8 mouse cellular contexts compared by ENCODE assay signal in the genomic region with DNA sequence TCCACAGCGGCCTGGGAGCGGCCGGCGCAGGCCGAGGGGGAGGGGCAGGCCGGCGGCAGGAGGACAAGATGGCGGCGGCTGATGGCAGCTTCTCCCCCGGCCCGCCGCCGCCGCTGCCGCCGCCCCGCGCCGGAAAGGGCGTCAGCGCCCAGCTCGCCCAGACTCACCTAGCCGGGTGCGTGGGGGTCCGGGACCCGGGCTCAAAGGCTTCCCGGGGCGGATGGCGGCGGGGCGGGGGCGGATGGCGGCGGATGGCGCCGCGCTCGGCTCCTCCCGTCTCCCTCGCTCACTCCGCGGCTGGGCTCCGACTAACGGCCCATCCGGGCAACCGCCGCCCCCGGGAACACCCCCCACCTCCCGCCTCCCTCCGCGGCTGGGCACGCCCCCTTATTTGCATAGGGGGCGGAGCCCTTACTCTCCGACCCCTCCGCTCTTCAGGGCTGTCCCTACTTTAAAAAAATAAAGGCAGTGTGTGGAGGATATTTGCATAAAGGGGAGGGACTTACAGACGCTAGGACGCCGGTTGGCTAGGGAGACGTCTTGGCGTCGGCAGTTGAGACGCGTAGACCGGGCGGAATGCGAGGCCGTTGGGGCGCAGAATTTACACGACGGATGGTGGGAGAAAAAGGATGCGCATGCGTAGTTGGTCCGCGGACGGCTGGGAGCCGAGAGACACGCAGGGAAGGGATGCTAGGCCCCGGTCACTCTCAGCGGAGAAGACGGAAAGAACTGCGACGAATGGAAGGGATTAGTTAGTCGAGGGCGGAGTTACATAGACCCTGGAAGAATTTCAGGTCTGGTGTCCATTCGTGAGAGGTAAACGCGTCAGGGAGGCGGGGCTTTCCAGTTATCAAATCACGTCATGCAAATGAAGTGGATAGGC. TPM values are rescaled to one million over a fixed set of nuclear protein-coding genes. Genes with fewer than 3 reads are reported as not detected.
DNase-seq lines count a peak whose midpoint lies in the region; ATAC-seq lines count a peak whose summit lies in the region.

A gene (minus strand): TSS at position 330 of the 883 bp plus-strand sequence.

- H3K4me2 ChIP-seq in heart, embryonic 14.5 days (ENCODE audit: low read length) = peak within 1 kb of the TSS; percentile 85
- H3K4me2 ChIP-seq in liver, embryonic 13.5 days = peak within 1 kb of the TSS; percentile 90
- peak within 1 kb of the TSS; percentile 95 for H3K4me2 ChIP-seq in stomach, embryonic 16.5 days (ENCODE audit: low read depth, low read length)

- no peaks in the 10 kb centered on the region for H3K9me3 ChIP-seq in heart, embryonic 14.5 days (ENCODE audit: control insufficient read depth, low read length)
- no peaks in the 10 kb centered on the region for H3K9me3 ChIP-seq in liver, embryonic 13.5 days (replicated peaks)
- no peaks in the 10 kb centered on the region for H3K9me3 ChIP-seq in stomach, embryonic 16.5 days (replicated peaks; ENCODE audit: control insufficient read depth, low read length)

- peak; percentile 95 for DNase-seq in c-Kit-negative CD71-positive TER-119-positive erythroid progenitor cells, embryonic 14.5 days (ENCODE audit: low read depth, low spot score)
- peak; percentile 99 for DNase-seq in fibroblast of lung, adult 2 months (ENCODE audit: low read depth)
- DNase-seq in kidney, postnatal 14 days = peak; percentile 99
- DNase-seq in liver, embryonic 13.5 days = peak; percentile 95
- DNase-seq in neural tube, embryonic 10.5 days (ENCODE audit: extremely low spot score, low spot score) = peak; percentile 97

- under 1% methylated on average over 70 of the region's 89 CpGs for WGBS in heart, embryonic 14.5 days
- under 1% methylated on average over 74 of the region's 89 CpGs for WGBS in liver, embryonic 13.5 days (ENCODE audit: insufficient replicate concordance)
- WGBS in stomach, embryonic 16.5 days = 1% methylated on average over 77 of the region's 89 CpGs

- H3K4me1 ChIP-seq in heart, embryonic 14.5 days (ENCODE audit: control insufficient read depth in 2 of 2, insufficient read depth in 2 of 2, low read length in 2 of 2) = peaks cover 10 to 31% of the 10 kb centered on the region in 2 experiments
- peaks cover 42% of the 10 kb centered on the region for H3K4me1 ChIP-seq in liver, embryonic 13.5 days (replicated peaks)
- peaks cover 25% of the 10 kb centered on the region for H3K4me1 ChIP-seq in stomach, embryonic 16.5 days (ENCODE audit: control insufficient read depth, insufficient read depth, low read length)

- peak within 1 kb of the TSS; percentile 100 for H3K9ac ChIP-seq in heart, embryonic 14.5 days (ENCODE audit: low read length)
- H3K9ac ChIP-seq in liver, embryonic 13.5 days = peak within 1 kb of the TSS; percentile 100
- H3K9ac ChIP-seq in stomach, embryonic 16.5 days (ENCODE audit: low read length) = peak within 1 kb of the TSS; percentile 100

- peak within 1 kb of the TSS; percentile 94 to 100 for H3K4me3 ChIP-seq in heart, embryonic 14.5 days (ENCODE audit: control insufficient read depth in 1 of 2, insufficient read depth in 1 of 2, low read depth in 1 of 2, low read length in 2 of 2)
- H3K4me3 ChIP-seq in liver, embryonic 13.5 days (replicated peaks) = peak within 1 kb of the TSS; percentile 97
- peak within 1 kb of the TSS; percentile 99 for H3K4me3 ChIP-seq in stomach, embryonic 16.5 days (replicated peaks; ENCODE audit: low read length)

- H3K27ac ChIP-seq in heart, embryonic 14.5 days (replicated peaks in 1 of 2; ENCODE audit: control insufficient read depth in 1 of 2, insufficient read depth in 1 of 2, low read depth in 2 of 2, low read length in 2 of 2) = peak within 1 kb of the TSS; percentile 99 to 100
- peak within 1 kb of the TSS; percentile 93 for H3K27ac ChIP-seq in liver, embryonic 13.5 days
- peak within 1 kb of the TSS; percentile 96 for H3K27ac ChIP-seq in stomach, embryonic 16.5 days (ENCODE audit: low read length)

- no peaks in the 10 kb centered on the region for H3K27me3 ChIP-seq in heart, embryonic 14.5 days (ENCODE audit: control insufficient read depth, insufficient read depth, low read length)
- H3K27me3 ChIP-seq in liver, embryonic 13.5 days = no peaks in the 10 kb centered on the region
- H3K27me3 ChIP-seq in stomach, embryonic 16.5 days (ENCODE audit: control insufficient read depth, insufficient read depth, low read length) = no peaks in the 10 kb centered on the region

- H3K36me3 ChIP-seq in heart, embryonic 14.5 days (ENCODE audit: control insufficient read depth, insufficient read depth, low read length) = peaks cover 24% of the 10 kb centered on the region
- peaks cover 33% of the 10 kb centered on the region for H3K36me3 ChIP-seq in liver, embryonic 13.5 days
- H3K36me3 ChIP-seq in stomach, embryonic 16.5 days (ENCODE audit: control insufficient read depth, insufficient read depth, low read length) = peaks cover 18% of the 10 kb centered on the region

- peak; percentile 90 for ATAC-seq in CD4-positive, CD25-positive, alpha-beta regulatory T cell, adult 4 months
- peak; percentile 94 for ATAC-seq in heart, embryonic 14.5 days (ENCODE audit: insufficient number of reproducible peaks, insufficient read depth, low FRiP score, low read depth)
- ATAC-seq in liver, embryonic 13.5 days (ENCODE audit: low read depth) = peak; percentile 93
- peak; percentile 97 for ATAC-seq in stomach, embryonic 16.5 days (ENCODE audit: insufficient read depth, low FRiP score)

RNA-seq across cellular contexts. Expression of the gene that starts here (rescaled TPM):
- polyA plus RNA-seq in CD4-positive, CD25-positive, alpha-beta regulatory T cell, adult 4 months (2017; shearing (Covaris generic)) = 10 to 100 TPM; 43.0 to 75.1 TPM
- 81.9 and 138 TPM in 2 replicates for polyA plus RNA-seq in heart, embryonic 14.5 days (2014; fragmentation: Nextera tagmentation; extraction: Ambion mirVana)
- polyA plus RNA-seq in liver, embryonic 13.5 days (2015; fragmentation: Nextera tagmentation; extraction: Ambion mirVana) = 45.1 and 51.5 TPM in 2 replicates
- 111 and 125 TPM in 2 replicates for polyA plus RNA-seq in stomach, embryonic 16.5 days (2015; fragmentation: Nextera tagmentation; extraction: Ambion mirVana)

Comparison
In these comparisons a context has a peak if more than half of its experiments do, and no peak if none do; other contexts are left out.
1. Peak in every context shown above with its lines: DNase-seq, ATAC-seq, H3K4me3 ChIP-seq and H3K27ac ChIP-seq.